Comparison of ENCODE assay signal across 17 mouse cellular contexts in genomic region chr7:66260295-66260694, GRCm38 (mm10).
DNase-seq lines count a peak whose midpoint lies in the region; ATAC-seq lines count a peak whose summit lies in the region.
"Had no signal": no experiment of that assay in that cellular context is flagged by ENCODE, and none has a peak within 500 bp of the region (broad histone marks: within the 10 kb centered on the region; RNA-seq: fewer than 3 reads in every experiment).

No protein-coding gene starts in this region.

- H3K36me3 ChIP-seq in embryonic facial prominence, embryonic 13.5 days = peaks cover 28% of the 10 kb centered on the region
- peaks cover 9% of the 10 kb centered on the region for H3K36me3 ChIP-seq in embryonic facial prominence, embryonic 10.5 days (replicated peaks)
- peaks cover 8% of the 10 kb centered on the region for H3K36me3 ChIP-seq in kidney, embryonic 14.5 days (ENCODE audit: control insufficient read depth, insufficient read depth, low read length)

- H3K27ac ChIP-seq in embryonic facial prominence, embryonic 13.5 days = peak overlapping the region; percentile 45; the same call in 1 of the 2 replicates
- no peak overlapping the region for H3K27ac ChIP-seq in embryonic facial prominence, embryonic 10.5 days (replicated peaks)
- H3K27ac ChIP-seq in kidney, embryonic 14.5 days (ENCODE audit: low read depth, low read length) = peak overlapping the region; percentile 67; the same call in 1 of the 2 replicates
- H3K27ac ChIP-seq: heart, adult 2 months; limb, embryonic 15.5 days; liver, embryonic 15.5 days; stomach, postnatal 0 days had no signal

- WGBS in embryonic facial prominence, embryonic 13.5 days = 87% methylated on average over 8 of the region's 8 CpGs
- WGBS in embryonic facial prominence, embryonic 10.5 days = 90% methylated on average over 8 of the region's 8 CpGs
- WGBS in kidney, embryonic 14.5 days = 80% methylated on average over 8 of the region's 8 CpGs

- H3K4me2 ChIP-seq in embryonic facial prominence, embryonic 13.5 days = no peak overlapping the region
- no peak overlapping the region for H3K4me2 ChIP-seq in kidney, embryonic 14.5 days (replicated peaks; ENCODE audit: low read depth, low read length)
- H3K4me2 ChIP-seq: limb, embryonic 15.5 days; liver, embryonic 15.5 days had no signal

- no peaks in the 10 kb centered on the region for H3K27me3 ChIP-seq in embryonic facial prominence, embryonic 13.5 days
- H3K27me3 ChIP-seq in embryonic facial prominence, embryonic 10.5 days (replicated peaks; ENCODE audit: low read depth, poor library complexity, severe bottlenecking) = no peaks in the 10 kb centered on the region
- H3K27me3 ChIP-seq in kidney, embryonic 14.5 days (ENCODE audit: control insufficient read depth, insufficient read depth, low read length) = no peaks in the 10 kb centered on the region
- H3K27me3 ChIP-seq: limb, embryonic 15.5 days; liver, embryonic 15.5 days; megakaryocyte, embryonic 14.5 days had no signal

- no peak for ATAC-seq in embryonic facial prominence, embryonic 13.5 days (ENCODE audit: insufficient number of reproducible peaks, insufficient read depth, low FRiP score, low TSS enrichment, low read depth)
- no peak for ATAC-seq in kidney, embryonic 14.5 days (ENCODE audit: low FRiP score, low TSS enrichment)

- H3K4me1 ChIP-seq in embryonic facial prominence, embryonic 13.5 days = peaks cover 16% of the 10 kb centered on the region; the same call in 1 of the 2 replicates
- 0 out of 2 replicates have a peak, but pooled peaks cover 4% of the 10 kb centered on the region for H3K4me1 ChIP-seq in embryonic facial prominence, embryonic 10.5 days
- peaks cover 9% of the 10 kb centered on the region; the same call in 1 of the 2 replicates for H3K4me1 ChIP-seq in kidney, embryonic 14.5 days (ENCODE audit: control insufficient read depth, insufficient read depth, low read length)

- no peak overlapping the region for H3K9ac ChIP-seq in embryonic facial prominence, embryonic 13.5 days
- H3K9ac ChIP-seq in kidney, embryonic 14.5 days (ENCODE audit: low read depth, low read length) = no peak overlapping the region
- H3K9ac ChIP-seq: limb, embryonic 15.5 days; liver, embryonic 15.5 days had no signal

- no peak overlapping the region for H3K4me3 ChIP-seq in embryonic facial prominence, embryonic 13.5 days
- no peak overlapping the region for H3K4me3 ChIP-seq in embryonic facial prominence, embryonic 10.5 days
- no peak overlapping the region for H3K4me3 ChIP-seq in kidney, embryonic 14.5 days (ENCODE audit: low read length)
- H3K4me3 ChIP-seq: heart, adult 2 months; limb, embryonic 15.5 days; liver, embryonic 15.5 days; megakaryocyte, embryonic 14.5 days had no signal

- DNase-seq in embryonic facial prominence, embryonic 10.5 days (ENCODE audit: low spot score) = no peak
- DNase-seq in kidney, postnatal 36 days = no peak
- DNase-seq in brain, adult 2 months (ENCODE audit: low read depth, low spot score) = peak; percentile 50
- peak; percentile 40 for DNase-seq in cerebellum, adult 9-10 months
- DNase-seq in spleen, adult 12 weeks (ENCODE audit: low spot score) = no peak
- no peak for DNase-seq in frontal cortex, postnatal 14 days (ENCODE audit: low spot score in 2 of 2)
- DNase-seq: adrenal gland, adult 8-10 months; kidney, adult 18-20 months; right cerebral cortex, postnatal 4 days; thymus, postnatal 25 days had no signal

- no peaks in the 10 kb centered on the region for H3K9me3 ChIP-seq in embryonic facial prominence, embryonic 13.5 days
- no peaks in the 10 kb centered on the region for H3K9me3 ChIP-seq in embryonic facial prominence, embryonic 10.5 days
- H3K9me3 ChIP-seq in kidney, embryonic 14.5 days (ENCODE audit: control insufficient read depth, low read length) = no peaks in the 10 kb centered on the region
- H3K9me3 ChIP-seq: limb, embryonic 15.5 days; liver, embryonic 15.5 days; megakaryocyte, embryonic 14.5 days had no signal

Comparison
In these comparisons a context has a peak if more than half of its experiments do, and no peak if none do; other contexts are left out.
1. DNase-seq: peak in brain, adult 2 months (single experiment) and cerebellum, adult 9-10 months (single experiment); none in embryonic facial prominence, embryonic 10.5 days (single experiment), kidney, postnatal 36 days (0 of 2), spleen, adult 12 weeks (single experiment) and frontal cortex, postnatal 14 days (0 of 2).